Mouse (Mus musculus): ENCODE data around the gene Tnf.
A peak's percentile ranks its signal among the peaks of the same experiment; 100 is the strongest.

DNA sequence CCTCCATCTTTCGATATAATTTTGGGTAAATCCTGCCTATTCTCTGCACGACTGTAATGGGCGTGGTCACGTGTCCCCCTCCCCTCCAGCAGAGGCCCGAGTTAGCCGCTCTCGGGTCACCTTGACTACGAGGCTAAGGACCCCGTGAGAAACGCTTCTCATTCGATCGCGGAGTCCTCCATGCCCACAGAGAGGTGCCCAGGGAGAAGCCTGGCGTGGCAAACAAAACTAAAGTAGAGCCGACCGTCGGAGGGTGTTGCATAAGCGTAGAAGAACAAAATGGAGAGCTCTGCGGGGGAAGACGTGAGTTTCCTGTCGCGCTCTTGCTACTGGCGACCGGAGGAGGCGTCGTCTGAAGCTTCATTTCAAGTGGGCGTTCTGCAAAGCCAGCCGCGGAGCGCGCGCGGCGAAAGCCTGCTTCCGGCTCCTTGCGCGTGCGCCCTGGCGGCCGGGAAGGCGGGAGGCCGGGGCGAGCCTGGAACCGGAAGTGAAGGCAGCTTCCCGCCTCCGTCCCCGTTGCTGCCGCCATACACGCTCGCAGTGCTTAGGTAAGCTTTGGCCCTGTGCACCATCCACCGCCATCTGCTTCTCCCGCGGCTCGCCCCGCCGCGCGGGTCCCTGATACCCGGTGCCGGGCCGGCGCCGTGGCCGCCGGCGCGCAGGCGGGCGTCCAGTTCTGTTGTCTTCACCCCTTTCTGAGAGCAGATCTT is 39.7 kb upstream of the Tnf start, which contains the start of gene Ddx39b:
- TF ChIP-seq POLR2A (IDR thresholded peaks at IDR 0.05; ENCODE audit: low read depth, low read length) (peak; percentile 67; the same call in 1 of the 2 replicates), CTCF (IDR thresholded peaks at IDR 0.05; ENCODE audit: extremely low read depth, insufficient read length, insufficient replicate concordance, low read depth, low read length) (no peak)

All from small intestine, adult 2 months (tissue).